Mouse (Mus musculus) bone marrow macrophage, adult 2 months (primary cell): Measurements from ENCODE around the gene Pgbd5.

Source experiments
- CTCF ChIP-seq: IDR thresholded peaks from 2 replicates; pipeline ENCODE4 v1.5.1; 2012; ENCODE audit warnings: low read depth, mild to moderate bottlenecking, low read length, moderate library complexity
- POLR2A ChIP-seq: IDR thresholded peaks from 2 replicates; pipeline ENCODE4 v1.6.1; 2012; ENCODE audit warnings: mild to moderate bottlenecking, low read depth, low read length, borderline replicate concordance

DNA sequence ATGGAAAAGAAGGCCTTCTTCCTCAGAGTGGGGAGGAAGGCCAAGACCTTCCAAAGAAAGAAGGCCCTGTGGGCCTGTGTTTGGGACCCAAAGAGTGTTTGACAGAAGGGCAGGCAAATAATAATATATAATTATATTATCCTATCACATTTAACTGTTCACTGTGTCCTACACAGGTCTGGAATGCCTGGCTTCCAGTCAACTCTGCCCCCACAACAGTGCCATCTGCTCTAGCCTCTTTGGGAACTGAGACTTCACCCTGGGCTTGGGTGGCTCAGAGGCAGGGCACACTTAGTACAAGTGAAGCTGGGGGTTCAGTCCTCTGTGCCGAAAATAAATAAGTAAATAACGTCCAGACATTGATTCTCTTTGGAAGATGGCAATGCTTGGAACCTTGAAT is 43.3 kb upstream of the Pgbd5 start:
- TF ChIP-seq CTCF (no peak), POLR2A (no peak)
